Mouse (Mus musculus): ENCODE results near the gene Pax3. TPM values are rescaled to one million over a fixed set of nuclear protein-coding genes. Genes with fewer than 3 reads are reported as not detected.

Pax3 gene
- not detected in 2 replicates for polyA plus RNA-seq (2021; fragmentation: Nextera tagmentation)
- long read RNA-seq, experiment 1 = 0 reads
- long read RNA-seq, experiment 2 = 0 reads

DNA sequence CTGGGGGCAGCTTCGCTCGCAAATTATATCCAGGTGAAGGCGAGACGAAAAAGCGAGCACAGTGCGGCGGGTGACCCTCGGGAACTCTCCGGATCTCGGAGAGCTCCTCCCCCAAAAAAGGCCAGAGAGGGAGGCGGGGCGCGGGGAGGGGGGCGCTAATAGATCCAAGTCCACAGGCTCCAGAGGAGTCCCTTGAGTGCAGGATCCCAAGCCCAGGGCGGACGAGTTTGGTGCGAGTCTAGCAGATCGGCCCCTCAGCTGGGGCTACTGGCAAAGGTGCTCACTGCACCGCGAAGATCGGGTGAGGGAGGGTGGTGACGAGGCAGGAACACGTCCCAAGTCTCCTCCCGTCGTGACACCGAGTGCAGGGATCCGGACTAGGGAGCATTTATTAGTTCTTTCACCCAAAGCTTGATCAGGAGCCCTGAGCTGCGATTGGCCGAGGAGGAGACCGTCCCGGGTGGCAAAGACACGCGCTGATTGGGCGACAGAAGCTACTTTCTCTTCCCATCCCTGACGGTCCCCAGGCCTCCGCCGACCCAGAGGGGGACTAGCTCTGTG, at the start of gene Pax3:
Gene Pax3, minus strand, starts transcription at position 384 of the 561 bp plus-strand sequence.

Other genes starting within 250 kb of the Pax3 start
- 8.8 and 9.2 TPM in 2 replicates for gene Sgpp2, start 113.2 kb upstream of the Pax3 start, polyA plus RNA-seq (2021; fragmentation: Nextera tagmentation)